Mouse (Mus musculus): Measurements from ENCODE around the gene Prdx2.

GRCm38 (mm10) chr8:84970913-84971312, 1.5 kb downstream of the Prdx2 start:
- TF ChIP-seq CTCF (IDR thresholded peaks at IDR 0.05), result no peak
- TF ChIP-seq EP300 (IDR thresholded peaks at IDR 0.05), result no peak
